Mouse (Mus musculus) G1E (cell line): ENCODE measurements around the gene Klc4.

ENCODE experiments used
- CTCF ChIP-seq: IDR thresholded peaks from 2 replicates; pipeline ENCODE4 v1.5.1; 2012; ENCODE audit warnings: low read depth, low read length, inconsistent platforms, mixed read lengths
- GATA1 ChIP-seq: IDR thresholded peaks from 2 replicates; pipeline ENCODE4 v1.6.1; 2012; ENCODE audit warnings: borderline replicate concordance, low read length, inconsistent platforms, mixed read lengths
- POLR2AphosphoS5 ChIP-seq: IDR thresholded peaks from 2 replicates; pipeline ENCODE4 v1.6.1; 2012; ENCODE audit warnings: low read depth, low read length, inconsistent platforms; ENCODE audit not compliant: insufficient replicate concordance
- TAL1 ChIP-seq: conservative IDR thresholded peaks from 2 replicates; pipeline ENCODE4 v1.6.1; 2012; ENCODE audit warnings: low read depth, low read length, inconsistent platforms, mixed read lengths

DNA sequence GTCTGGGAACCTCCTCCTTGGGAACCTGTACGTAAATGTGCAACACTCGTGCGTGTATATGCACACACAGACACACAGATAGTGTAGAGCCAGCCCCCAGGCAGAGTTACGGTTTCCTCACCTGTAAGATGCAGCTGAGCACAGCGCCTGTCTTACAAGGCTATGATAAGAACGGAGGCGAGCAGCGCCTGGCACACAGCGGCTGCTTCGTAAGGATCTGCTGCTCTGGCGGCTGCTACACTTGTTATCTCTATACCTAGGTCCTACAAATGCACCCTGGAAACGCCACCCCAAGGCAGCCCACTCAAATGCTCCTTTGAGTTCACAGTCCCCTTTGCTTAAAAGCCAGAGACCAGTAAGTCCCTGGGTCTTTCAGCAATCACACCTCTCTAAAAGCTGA is 44.8 kb upstream of the Klc4 start:
- TF ChIP-seq CTCF, result no peak
- TF ChIP-seq TAL1, result no peak
- TF ChIP-seq GATA1, result no peak
- no peak for TF ChIP-seq POLR2AphosphoS5
